Mouse (Mus musculus) forebrain, embryonic 11.5 days (tissue): ENCODE results near the gene Cpb1. TPM values are rescaled to one million over a fixed set of nuclear protein-coding genes. Genes with fewer than 3 reads are reported as not detected.

Source experiments
- ATAC-seq: fragments of 200-750 bp; cut with Nextera tagmentation; replicated peaks from 2 replicates; pipeline ENCODE4 v1.8.0; 2017; ENCODE audit warnings: moderate TSS enrichment; ENCODE audit not compliant: low FRiP score
- DNase-seq: peaks from one replicate; pipeline ENCODE4 v3.0.0-alpha.2; 2017; ENCODE audit warnings: low spot score
- H3K27ac ChIP-seq: fragments of 300-500 bp; sonication (generic); 2 replicates; pipeline ENCODE4 v1.5.1; 2014; ENCODE audit warnings: low read depth, low read length
- H3K27me3 ChIP-seq: fragments of 300-500 bp; sonication (generic); 2 replicates; pipeline ENCODE4 v1.6.1; 2014; ENCODE audit warnings: mild to moderate bottlenecking, low read length, mixed read lengths; ENCODE audit not compliant: control insufficient read depth, insufficient read depth
- H3K36me3 ChIP-seq: fragments of 300-500 bp; sonication (generic); 2 replicates; pipeline ENCODE4 v1.6.1; 2014; ENCODE audit warnings: mild to moderate bottlenecking, low read length, moderate library complexity, mixed read lengths; ENCODE audit not compliant: control insufficient read depth, insufficient read depth
- H3K4me1 ChIP-seq: fragments of 300-500 bp; sonication (generic); replicated peaks from 2 replicates; pipeline ENCODE4 v1.6.1; 2014; ENCODE audit warnings: low read length, mixed read lengths; ENCODE audit not compliant: control insufficient read depth, insufficient read depth
- H3K4me2 ChIP-seq: fragments of 300-500 bp; sonication (generic); 2 replicates; pipeline ENCODE4 v1.6.1; 2014; ENCODE audit warnings: low read depth, mild to moderate bottlenecking, low read length, moderate library complexity, mixed read lengths; ENCODE audit not compliant: severe bottlenecking
- H3K4me3 ChIP-seq: fragments of 300-500 bp; sonication (generic); 2 replicates; pipeline ENCODE4 v1.5.1; 2014; ENCODE audit warnings: low read depth, low read length
- H3K9ac ChIP-seq: fragments of 300-500 bp; sonication (generic); 2 replicates; pipeline ENCODE4 v1.6.1; 2014; ENCODE audit warnings: low read length
- H3K9me3 ChIP-seq: fragments of 300-500 bp; sonication (generic); 2 replicates; pipeline ENCODE4 v1.6.1; 2016; ENCODE audit warnings: low read length, mixed read lengths; ENCODE audit not compliant: control insufficient read depth
- WGBS: fragments of 180-500 bp; shearing (Covaris S2); extraction: QIAGEN DNeasy Blood & Tissue Kit; methylation state at CpG from one replicate; pipeline ENCODE4 v1.1.7; 2014; 5-methylcytosine and 5-hydroxymethylcytosine counted together
- polyA plus RNA-seq: library from polyadenylated mRNA; unstranded; fragments of >200 nt; fragmentation: Nextera tagmentation; extraction: Ambion mirVana; gene quantifications from 2 replicates; pipeline ENCODE4 v1.2.1, GENCODE M21; 2014

Cpb1 gene
- polyA plus RNA-seq, 1 experiment from 2014 or later, result not detected

- Histone ChIP-seq H3K27me3 (no peaks in the 10 kb centered on the region), H3K9me3 (no peaks in the 10 kb centered on the region), H3K27ac (no peak overlapping the region), H3K4me3 (no peak overlapping the region), H3K4me2 (no peak overlapping the region), H3K36me3 (no peaks in the 10 kb centered on the region), H3K9ac (no peak overlapping the region), H3K4me1 (no peaks in the 10 kb centered on the region)
- ATAC-seq (no peak), DNase-seq (no peak)
- 63% methylated on average over 1 of the region's 1 CpGs for WGBS
Observed at GRCm38 (mm10) chr3:20281796-20282195, 6.3 kb upstream of the Cpb1 start.

GRCm38 (mm10) chr3:20254566-20255479 is 20.7 kb downstream of the Cpb1 start:
- no peak overlapping the region for H3K27ac ChIP-seq
- 49% methylated on average over 9 of the region's 9 CpGs for WGBS
- H3K27me3 ChIP-seq, result no peaks in the 10 kb centered on the region
- H3K4me1 ChIP-seq, result no peaks in the 10 kb centered on the region
- no peaks in the 10 kb centered on the region for H3K36me3 ChIP-seq
- ATAC-seq (no peak), DNase-seq (no peak)
- H3K4me2 ChIP-seq, result no peak overlapping the region
- no peaks in the 10 kb centered on the region for H3K9me3 ChIP-seq
- H3K4me3 ChIP-seq, result no peak overlapping the region
- H3K9ac ChIP-seq, result no peak overlapping the region

DNA sequence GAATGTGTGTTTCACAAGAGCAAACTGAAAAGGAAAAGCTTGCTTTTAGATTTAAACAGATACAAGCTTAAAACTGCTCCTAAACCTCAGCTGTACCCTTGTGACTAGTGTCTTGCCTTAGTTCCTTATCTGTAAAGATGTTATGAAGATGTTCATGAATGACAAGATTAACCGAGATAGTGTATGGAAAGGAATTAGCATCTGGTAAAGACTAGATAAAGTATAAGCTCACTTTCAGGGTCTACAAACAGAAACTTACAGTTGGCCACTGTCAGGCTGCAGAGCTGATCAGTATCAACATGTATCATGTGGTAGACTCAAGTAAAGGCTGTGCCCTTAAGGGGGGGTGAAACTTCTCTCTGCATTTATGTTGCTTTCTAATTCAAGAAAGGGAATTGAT is 31.6 kb downstream of the Cpb1 start:
- Histone ChIP-seq H3K27ac (no peak overlapping the region), H3K36me3 (no peaks in the 10 kb centered on the region), H3K27me3 (no peaks in the 10 kb centered on the region), H3K9ac (no peak overlapping the region), H3K4me1 (no peaks in the 10 kb centered on the region), H3K4me3 (no peak overlapping the region), H3K9me3 (no peaks in the 10 kb centered on the region), H3K4me2 (no peak overlapping the region)
- no peak for ATAC-seq
- no peak for DNase-seq
- WGBS, result 89% methylated on average over 1 of the region's 1 CpGs

DNA sequence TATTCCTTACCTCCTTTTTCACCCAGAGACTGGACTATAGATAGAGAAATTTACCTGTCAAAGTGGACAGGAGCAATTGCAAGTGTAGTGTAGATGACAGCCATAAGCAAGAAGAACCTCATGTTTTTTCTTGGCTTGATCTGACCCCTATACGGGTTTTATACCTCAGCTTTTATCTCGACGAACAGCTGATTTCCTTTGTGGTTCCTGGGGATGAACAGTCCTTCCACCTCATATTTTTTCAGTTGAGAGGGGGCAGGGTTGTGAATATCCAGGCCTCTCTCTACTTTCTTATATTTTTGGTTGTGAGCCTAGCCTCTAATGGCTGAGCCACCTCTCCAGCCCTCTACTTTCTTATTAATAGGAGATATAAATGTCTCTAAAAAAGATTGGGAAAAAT is 33.5 kb downstream of the Cpb1 start, which contains the start of gene Cpa3:
Gene Cpa3 (minus strand): TSS at position 132 of the 400 bp plus-strand sequence.
- Histone ChIP-seq H3K4me1 (no peaks in the 10 kb centered on the region), H3K36me3 (no peaks in the 10 kb centered on the region), H3K27me3 (no peaks in the 10 kb centered on the region), H3K27ac (no peak within 1 kb of the TSS), H3K4me3 (no peak within 1 kb of the TSS), H3K9ac (no peak within 1 kb of the TSS), H3K9me3 (no peaks in the 10 kb centered on the region), H3K4me2 (no peak within 1 kb of the TSS)
- ATAC-seq (no peak), DNase-seq (no peak)
- 90% methylated on average over 3 of the region's 3 CpGs for WGBS

- Histone ChIP-seq H3K4me1 (no peaks in the 10 kb centered on the region), H3K27ac (no peak overlapping the region), H3K36me3 (no peaks in the 10 kb centered on the region), H3K4me2 (no peak overlapping the region), H3K4me3 (no peak overlapping the region), H3K27me3 (no peaks in the 10 kb centered on the region), H3K9ac (no peak overlapping the region), H3K9me3 (no peaks in the 10 kb centered on the region)
- 86% methylated on average over 3 of the region's 3 CpGs for WGBS
- no peak for ATAC-seq
- DNase-seq, result no peak
Observed at GRCm38 (mm10) chr3:20239741-20240140, 35.8 kb downstream of the Cpb1 start.

DNA sequence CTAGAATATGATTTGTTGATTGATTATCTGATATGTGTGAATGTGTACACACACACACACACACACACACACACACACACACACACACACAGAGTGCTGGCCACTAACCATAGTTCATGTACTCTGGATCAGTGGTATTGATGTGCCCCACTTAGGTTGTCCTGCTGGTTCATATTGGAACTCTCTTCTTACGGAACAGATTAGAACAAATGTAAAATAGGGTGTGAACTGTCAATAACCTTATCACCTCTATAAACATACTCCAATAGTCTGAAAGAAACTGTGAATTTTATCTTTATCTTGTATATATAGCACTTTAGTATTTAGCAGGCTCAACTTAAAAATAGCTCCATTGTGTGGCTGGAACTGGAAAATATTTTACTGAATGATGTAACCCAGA is 38.6 kb downstream of the Cpb1 start:
- H3K27ac ChIP-seq, result no peak overlapping the region
- no peaks in the 10 kb centered on the region for H3K27me3 ChIP-seq
- no peak overlapping the region for H3K4me2 ChIP-seq
- no peaks in the 10 kb centered on the region for H3K9me3 ChIP-seq
- no peak overlapping the region for H3K4me3 ChIP-seq
- 86% methylated on average over 1 of the region's 1 CpGs for WGBS
- no peaks in the 10 kb centered on the region for H3K4me1 ChIP-seq
- DNase-seq, result no peak
- ATAC-seq, result no peak
- H3K36me3 ChIP-seq, result no peaks in the 10 kb centered on the region
- H3K9ac ChIP-seq, result no peak overlapping the region

DNA sequence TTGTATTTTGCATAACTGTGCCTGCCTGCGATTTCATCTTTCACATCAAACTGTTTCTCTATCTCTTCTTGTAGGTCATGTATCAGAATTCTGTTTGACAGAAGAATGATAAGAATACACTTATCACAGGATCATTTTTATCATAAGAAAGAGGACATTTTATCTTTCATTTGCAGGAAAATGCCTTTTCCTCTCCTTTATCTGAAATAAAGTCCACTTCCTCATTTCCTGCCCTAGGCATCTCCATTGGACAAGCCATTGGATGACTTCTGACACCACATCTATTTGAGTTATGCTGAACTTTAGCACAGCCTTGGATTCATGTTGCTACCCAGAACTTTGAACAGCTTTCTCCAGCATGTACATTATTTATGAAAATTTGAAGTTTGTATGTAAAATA is 46.5 kb downstream of the Cpb1 start:
- WGBS, result 90% methylated on average over 1 of the region's 1 CpGs
- Histone ChIP-seq H3K27me3 (no peaks in the 10 kb centered on the region), H3K36me3 (no peaks in the 10 kb centered on the region), H3K27ac (no peak overlapping the region), H3K4me3 (no peak overlapping the region), H3K4me1 (no peaks in the 10 kb centered on the region), H3K4me2 (no peak overlapping the region), H3K9me3 (no peaks in the 10 kb centered on the region), H3K9ac (no peak overlapping the region)
- ATAC-seq (no peak), DNase-seq (no peak)

DNA sequence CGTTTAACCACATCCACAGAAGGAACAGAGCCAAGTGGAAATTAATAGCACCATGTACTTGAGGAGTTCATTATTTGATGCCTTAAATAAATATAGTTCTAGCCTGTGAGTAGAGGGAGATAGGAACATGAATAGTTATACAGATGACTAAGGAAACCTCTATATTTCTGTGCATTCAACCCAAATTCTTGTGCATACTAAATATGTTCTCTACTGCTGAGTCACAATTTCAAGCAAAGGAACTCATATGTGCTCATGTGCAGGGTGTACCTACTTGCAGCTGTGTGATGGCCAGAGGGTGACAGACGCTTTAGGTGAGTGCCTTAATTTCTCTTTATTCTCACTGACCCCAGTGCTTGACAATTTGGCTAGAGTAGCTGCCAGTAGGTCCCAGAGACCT is 50.1 kb downstream of the Cpb1 start:
- Histone ChIP-seq H3K9me3 (no peaks in the 10 kb centered on the region), H3K4me3 (no peak overlapping the region), H3K9ac (no peak overlapping the region), H3K36me3 (no peaks in the 10 kb centered on the region), H3K4me2 (no peak overlapping the region), H3K27me3 (no peaks in the 10 kb centered on the region), H3K4me1 (no peaks in the 10 kb centered on the region), H3K27ac (no peak overlapping the region)
- ATAC-seq (no peak), DNase-seq (no peak)
- WGBS, result 88% methylated on average over 2 of the region's 2 CpGs
